Mouse (Mus musculus): ENCODE results near the gene Snx8.

Snx8 gene

DNA sequence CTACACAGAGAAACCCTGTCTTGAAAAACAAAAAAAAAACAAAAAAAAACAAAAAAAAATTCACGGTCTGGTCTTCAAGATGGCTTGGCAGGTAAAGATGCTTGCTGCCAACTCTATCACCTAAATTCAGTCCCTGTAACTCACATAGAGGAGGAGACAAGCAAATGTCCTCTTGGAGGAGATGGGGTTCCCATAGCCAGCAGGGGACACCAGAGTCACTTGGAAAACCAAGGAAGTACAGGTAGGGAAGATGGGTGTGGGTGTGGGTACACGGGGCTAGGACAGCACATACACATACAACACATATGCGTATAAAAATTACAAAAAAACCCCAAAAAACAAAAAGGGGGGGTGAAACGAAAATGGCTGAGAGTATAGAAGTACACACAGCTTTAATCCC lies 46.2 kb downstream of the Snx8 start:
- no peak for DNase-seq (ENCODE audit: low spot score)

DNA sequence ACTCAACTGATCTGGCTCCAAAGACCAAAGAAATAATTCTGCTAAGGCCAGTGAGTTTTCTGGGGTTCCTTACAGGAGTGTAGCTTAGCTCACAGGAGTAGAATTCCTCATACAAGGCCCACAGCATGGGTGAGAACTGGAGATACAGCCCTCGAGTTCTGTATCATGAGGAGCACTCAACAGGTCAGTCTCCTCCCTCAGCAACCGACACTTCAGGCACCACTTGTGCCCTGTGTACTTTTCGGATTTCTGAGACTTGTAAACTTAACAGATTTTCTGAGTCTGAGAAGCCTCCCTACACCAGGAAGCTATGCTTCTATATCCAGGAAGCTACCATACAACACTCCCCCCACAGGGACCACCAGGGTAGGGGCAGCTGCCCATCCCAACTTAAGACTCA lies 49.2 kb downstream of the Snx8 start:
- DNase-seq (ENCODE audit: low spot score): no peak

DNA sequence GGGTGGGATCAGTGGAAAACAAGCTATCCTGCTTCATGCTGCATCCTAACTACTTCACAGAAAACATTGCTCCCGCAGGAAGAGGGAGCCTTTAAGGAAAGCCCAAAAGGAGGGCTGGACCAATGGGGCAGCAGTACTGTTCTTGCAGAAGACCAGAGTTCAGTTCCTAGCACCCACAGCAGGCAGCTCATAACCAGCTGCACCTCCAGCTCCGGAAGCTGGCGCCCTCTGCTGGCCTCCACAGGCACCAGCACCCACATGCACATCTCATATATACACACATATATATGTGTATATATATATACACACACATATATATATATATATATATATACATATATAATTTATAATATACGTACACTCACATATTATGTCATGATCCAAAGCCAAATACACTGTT lies 50.3 kb downstream of the Snx8 start:
- DNase-seq (ENCODE audit: low spot score): no peak

DNA sequence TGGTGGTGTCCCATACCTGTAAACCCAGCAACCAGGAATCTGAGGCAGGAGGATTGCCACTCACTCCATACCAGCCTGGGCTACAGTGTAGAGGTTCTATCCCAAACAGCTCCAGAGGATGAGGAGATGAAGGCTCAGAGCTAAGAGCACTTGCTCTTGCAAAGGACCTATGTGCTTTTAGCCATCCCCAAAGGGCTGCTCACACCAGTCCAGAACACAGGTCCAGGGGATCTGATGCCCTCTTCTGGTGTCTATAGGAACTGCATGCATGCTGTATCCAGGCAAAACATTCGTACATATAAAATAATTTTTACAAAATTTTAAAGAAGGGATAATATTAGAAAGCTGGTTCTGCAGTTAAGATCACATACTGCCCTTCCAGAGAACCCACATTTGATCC lies 52.4 kb downstream of the Snx8 start:
- no peak for DNase-seq (ENCODE audit: low spot score)

DNA sequence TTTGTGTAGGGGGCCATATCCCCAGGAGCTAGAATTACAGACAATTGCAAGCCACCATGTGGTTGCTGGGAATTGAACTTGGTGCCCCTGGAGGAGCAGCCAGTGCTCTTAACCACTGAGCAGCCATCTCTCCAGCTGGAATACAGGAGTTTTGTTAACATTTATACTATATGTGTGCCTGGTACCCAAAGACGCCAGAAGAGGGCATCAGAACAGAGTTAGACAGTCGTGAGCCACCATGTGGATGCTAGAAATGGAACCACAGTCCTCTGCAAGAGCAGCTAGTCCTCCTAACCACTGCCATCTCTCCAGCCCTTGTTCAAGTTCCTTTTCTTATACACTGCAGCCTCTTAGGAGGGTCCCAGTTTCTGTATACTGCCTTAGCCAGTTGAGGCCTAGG lies 55.4 kb downstream of the Snx8 start:
- no peak for DNase-seq (ENCODE audit: low spot score)

DNA sequence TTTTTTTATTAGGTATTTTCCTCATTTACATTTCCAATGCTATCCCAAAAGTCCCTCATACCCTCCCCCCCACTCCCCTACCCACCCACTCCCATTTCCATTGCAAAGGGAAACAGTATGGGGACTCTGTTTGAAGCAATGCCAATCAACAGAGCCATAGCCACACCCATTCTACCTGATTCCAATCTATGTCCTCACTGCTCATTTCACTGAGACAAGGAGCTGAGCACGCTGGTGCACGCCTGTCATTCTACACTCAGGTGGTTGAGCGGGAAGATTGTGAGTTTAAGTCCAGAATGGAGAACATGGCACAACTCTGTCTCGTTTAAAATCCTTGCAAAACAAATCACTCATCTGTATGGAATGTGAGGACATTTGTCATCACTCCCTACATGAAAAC lies 56.5 kb downstream of the Snx8 start:
- no peak for DNase-seq (ENCODE audit: low spot score)

DNA sequence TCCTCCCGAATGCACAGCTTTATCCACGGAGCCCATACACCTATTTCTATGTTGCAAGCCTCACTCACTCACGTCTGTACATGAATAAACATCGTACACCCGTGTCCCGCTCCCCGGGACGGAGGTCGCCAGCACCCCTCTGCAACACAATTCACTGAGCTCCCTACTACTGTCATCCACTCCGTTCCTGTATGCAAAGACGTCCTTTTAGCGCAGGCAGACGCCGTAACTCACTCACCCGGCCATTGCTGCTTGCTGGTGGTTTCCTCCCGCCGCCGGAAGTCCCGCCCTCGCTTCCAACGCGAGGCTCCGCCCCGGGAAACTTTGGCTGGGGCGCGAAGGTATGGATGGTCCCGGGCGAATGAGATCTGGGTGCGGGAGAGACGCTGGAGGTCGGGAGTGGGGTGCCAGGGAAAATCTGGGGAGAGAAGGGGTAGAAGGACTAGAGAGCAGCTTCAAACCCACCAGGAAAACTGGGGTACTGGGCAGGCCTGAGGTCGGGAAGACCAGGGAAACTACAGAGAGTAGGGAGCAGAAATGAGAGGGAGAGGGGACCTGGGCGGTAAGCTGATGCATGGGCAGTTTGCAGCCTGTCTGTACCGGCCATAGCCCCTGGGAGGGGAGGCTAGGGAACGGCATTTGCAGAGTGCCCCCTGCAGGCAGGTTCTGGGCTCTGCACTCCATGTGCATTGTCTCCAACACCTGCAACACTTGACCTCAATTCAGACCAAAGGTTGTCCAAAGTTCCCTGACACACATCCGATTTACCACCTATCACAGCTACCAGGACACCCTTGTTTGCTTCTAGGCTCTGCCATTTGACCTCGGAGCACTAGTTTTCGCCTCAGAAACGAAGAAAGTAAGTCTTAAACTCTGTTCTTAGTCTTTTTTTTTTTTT lies 57.2 kb downstream of the Snx8 start, which contains the start of gene Mrm2:
Mrm2 (minus strand) TSS at position 284 of the 898 bp plus-strand sequence.
- DNase-seq (ENCODE audit: low spot score): peak; percentile 67

DNA sequence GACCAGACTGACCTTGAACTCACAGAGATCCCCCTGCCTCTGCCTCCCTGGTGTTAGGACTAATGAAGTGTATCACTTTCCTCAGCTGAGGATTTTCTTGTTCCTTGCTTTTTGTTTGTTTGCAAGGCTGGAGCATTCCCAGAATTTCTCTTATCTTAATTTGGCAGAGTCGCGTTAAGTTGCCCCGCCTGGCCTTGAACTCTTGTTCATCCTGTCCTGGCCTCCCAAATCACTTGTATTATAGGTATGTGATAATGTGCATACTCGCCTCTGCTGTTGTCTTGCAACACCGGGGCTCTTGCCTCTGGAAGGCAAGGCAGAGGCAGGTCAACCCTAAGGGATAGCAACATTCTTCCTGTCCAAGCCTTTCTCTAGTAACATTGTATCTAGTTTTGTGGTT lies 65.0 kb downstream of the Snx8 start:
- no peak for DNase-seq (ENCODE audit: low spot score)

DNA sequence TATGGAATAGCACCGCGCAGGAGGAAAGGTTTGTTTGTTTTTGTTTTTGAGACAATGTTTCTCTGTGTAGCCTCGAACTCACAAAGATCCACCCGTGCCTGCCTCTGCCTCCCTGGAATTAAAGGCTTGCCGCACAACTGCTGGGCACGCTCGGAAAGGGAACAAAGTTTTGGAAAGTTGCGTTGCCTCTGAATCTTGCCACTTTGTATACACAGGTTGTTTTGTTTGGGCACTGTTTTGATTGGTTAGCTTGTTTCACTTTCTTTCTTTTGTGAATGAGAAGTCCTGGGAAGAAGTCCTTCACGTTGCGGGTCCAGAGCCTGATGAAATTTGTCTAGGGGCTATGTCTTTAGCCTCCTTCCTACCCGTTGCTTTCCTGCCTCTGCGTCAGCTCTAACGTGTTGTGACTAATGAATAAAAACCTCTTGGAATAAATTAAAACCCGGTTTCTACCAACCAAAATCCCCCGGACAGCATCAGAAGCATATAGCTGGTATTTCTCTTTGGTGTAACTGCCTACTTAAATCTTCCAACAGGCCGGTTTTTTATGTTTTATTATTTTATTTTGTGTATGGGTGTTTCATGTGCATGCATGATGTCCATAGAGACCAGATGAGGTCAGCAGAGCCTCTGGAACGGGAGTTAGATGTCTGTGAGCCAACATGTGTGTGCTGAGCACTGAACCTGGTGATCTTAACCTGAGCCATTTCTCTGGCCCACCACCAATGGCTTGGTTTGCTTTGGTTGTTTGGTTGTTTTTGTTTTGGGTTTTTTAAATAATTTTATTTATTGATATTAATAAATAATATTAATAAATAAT lies 67.1 kb downstream of the Snx8 start:
- DNase-seq (ENCODE audit: low spot score): no peak

DNA sequence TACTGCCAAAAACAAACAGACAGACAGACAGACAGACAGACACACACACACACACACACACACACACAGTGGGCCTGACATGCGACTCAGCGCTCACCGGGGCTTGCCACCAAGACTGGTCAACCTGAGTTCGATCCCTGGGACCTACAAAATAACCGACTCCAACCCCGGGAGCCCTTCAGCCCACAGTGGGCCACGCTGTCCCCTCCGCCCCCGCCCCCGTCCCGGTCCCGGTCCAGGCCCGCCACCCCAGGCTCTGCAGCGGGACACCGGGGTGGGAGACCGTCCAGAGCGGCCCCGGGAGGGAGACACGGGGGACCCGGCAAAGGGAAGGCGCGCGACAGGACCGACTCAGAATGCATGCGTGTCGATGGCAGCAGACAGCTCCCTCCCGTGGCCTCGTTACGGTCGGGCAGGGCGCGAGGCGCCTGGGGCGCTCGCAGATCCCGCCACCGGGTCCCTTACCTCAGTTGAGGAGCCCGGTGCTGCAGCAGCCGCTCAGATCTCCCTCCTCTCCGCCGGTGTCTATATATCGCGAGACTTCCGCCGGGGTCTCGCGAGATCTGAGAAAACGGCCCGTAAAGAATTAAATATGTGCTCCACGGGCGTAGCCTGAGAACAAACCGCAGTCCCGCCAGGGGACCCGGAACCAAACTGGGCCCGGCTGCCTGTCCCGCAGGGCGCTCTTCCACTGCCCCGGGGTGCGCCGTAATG lies 67.9 kb downstream of the Snx8 start, which contains the start of the genes Mad1l1 and Nudt1:
Mad1l1 (minus strand) TSS at position 511 of the 714 bp plus-strand sequence.
Nudt1 (plus strand) TSS at position 615 of the 714 bp plus-strand sequence.
- peak; percentile 86 for DNase-seq (ENCODE audit: low spot score)

DNA sequence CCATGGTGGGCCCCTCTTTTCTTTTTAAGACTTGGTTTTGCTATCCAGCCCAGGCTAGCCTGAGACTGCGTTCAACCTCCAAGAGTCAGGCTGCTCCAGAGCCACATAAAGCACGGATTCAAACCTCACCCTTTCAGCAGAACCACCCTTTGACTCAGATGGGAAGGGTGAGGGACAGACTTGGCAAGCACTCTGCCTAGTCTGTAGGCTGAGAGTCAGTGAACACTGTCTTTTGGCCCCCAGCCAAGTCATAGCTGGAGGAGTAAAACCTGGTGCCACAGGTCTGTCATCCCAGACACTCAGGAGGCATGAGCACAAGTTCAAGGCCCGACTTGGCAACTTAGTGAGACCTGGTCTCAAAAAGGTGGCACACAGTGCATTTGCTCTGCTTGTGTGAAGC lies 72.3 kb downstream of the Snx8 start:
- DNase-seq (ENCODE audit: low spot score): no peak

DNA sequence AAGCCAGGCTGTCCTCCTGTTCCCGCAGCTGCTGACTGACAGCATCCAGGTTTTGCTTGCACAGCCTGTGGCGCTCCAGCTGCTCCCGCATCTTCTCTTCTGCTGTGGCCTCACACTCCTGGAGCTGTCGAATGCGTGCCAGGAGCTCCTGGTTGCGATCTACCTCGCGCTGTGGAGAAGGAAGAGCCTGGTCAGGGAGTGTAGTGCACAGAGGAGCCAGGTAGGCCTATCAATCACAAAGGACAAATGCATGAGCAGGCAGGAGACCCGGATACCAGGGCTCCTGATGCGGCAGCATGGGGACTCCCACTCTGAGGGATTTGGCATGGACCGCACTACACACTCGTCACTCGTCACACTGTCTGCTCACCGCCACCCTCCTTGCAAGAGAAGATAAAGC lies 81.5 kb downstream of the Snx8 start:
- DNase-seq (ENCODE audit: low spot score): no peak

DNA sequence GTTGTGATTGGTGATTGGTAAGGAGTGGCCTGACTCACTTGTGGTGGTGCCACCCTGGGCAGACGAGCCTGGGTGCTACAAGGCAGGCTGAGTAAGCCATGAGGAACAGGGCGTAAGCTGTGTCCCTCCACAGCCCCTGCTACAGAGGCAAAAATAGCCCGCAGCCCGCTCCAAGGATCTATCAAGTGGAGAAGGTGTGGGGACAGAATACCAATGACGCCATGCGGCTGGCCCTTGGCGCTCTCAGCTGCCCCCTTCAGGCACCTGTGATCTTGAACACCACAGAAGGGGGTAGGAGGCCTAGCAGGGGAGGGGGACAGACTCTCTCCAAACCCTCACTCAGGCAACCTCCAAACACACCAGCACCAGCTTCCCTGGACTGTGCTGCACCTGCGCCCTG lies 83.0 kb downstream of the Snx8 start:
- DNase-seq (ENCODE audit: low spot score): no peak

DNA sequence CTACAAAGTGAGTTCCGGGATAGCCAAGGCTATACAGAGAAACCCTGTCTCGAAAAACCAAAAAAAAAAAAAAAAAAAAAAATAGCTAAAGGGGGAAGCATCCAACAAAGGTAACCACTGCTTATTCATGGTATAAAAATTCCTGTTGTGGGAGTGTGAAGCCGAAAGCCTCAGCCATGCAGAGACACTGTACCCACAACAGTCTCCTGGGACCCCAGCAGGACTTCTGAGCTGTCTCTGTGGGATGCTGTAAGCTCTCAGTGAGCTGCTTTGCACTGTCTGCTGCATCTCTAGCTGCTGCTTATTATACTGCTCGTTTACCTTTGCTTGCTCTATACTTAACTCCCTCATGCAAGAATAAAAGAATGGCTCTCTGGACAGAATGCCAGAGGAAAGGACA lies 90.8 kb downstream of the Snx8 start:
- no peak for DNase-seq (ENCODE audit: low spot score)

DNA sequence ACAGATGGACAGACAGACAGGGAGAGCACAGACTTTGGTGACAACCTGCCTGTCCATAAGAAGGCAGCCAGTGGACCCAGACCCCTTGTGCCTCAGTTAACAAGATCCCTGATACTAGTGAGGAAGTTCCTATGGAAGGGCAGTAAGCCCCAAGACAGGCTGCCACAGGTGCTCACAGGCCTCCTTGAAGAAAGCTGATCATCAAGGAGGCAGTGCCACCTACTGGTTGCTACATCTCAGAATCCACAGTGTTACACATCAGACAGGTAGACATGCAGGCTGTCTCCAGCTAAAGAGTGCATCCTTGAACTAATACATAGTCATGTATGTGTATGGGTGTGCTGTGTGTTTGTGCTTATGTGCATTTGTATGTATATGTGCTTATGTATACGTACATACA lies 96.9 kb downstream of the Snx8 start:
- DNase-seq (ENCODE audit: low spot score): peak; percentile 61

Data from left cerebral cortex, adult 11 months (tissue).